Mouse (Mus musculus): ENCODE measurements around the gene Fbxl2.
"Not testable (repeated sequence)": the region's sequence is repeated elsewhere in the genome, so short reads cannot be mapped to it uniquely, and the experiment has no call there.

Fbxl2 gene

DNA sequence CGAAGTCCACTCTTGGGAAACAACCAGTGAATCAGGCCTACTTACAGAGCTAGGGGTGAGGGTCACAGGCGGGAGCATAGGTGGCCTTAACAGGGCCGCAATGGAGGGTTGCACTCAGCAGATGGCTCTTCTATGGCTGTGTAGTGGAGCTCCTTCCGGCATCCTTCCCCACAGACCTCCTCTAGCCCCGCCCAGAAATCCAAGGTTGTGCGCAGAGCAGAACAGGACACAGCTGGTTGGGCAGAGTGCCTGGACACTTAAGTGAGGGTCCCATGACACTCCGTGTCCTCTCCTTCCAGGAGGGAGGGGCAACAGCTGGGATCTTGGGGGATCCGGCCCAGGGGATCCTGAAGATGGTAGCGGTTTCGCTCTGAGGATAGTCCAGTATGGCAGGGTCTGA is at the start of gene Fbxl2:
Fbxl2 (minus strand) TSS at position 164 of the 400 bp plus-strand sequence.
- no peak for DNase-seq (ENCODE audit: low read depth in 2 of 2, low spot score in 2 of 2)

DNA sequence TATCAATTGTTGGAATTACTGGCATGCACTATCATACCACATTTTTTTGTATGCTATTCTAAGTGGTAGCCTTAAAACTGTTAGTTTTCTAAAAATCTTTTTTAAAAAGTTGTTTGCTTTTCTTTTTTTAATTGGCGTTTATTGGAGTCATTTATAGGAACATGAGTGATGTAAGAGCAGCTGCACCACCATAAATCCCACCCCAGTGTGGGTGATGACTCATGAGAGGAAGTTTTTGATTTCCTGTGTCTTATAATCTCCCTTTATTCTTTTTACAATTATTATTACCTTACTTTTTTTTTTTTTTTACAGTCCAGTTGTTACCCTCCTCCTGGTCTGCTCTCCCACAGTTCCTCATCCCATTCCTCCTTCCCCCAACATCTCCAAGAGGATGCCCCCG is 48.9 kb upstream of the Fbxl2 start:
- no peak for DNase-seq (ENCODE audit: low read depth in 2 of 2, low spot score in 2 of 2)

DNA sequence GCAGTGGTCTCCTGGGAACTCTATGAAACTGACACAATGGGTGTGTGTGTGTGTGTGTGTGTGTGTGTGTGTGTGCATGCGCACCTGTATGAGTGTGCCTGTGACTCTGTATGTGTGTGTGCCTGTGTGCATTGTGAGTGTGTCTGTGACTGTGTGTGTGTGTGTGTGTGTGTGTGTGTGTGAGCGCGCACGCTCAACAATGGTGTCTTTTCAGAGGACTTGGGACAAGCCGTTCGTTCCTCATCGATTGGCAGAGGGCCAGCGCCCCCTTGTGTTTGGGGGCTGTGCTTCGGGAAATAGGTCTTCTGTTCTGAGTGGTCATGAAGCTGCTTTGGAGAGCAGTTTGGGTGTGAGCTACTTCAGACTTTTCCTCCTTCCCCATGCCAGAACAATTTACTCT is 46.2 kb upstream of the Fbxl2 start:
- not testable (repeated sequence) for DNase-seq (ENCODE audit: low read depth in 2 of 2, low spot score in 2 of 2)

DNA sequence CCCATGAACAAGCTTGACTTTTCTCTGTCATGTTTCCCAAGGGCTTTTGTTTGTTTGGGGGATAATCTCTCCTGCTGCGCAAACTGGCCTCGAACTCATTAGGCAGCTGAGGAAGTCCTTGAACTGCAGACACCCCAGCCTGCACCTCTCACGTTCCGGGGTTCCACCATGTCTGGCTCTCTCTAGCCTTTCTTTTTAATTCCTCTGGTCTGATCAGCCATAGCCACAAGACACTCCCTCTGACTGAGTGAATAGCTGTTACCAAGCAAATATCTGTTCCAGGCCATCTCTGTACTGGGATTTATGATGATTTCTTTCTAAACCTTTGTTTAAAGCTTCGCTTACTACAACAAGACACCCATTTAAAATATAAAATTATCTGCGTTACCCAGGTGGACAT is 42.9 kb upstream of the Fbxl2 start:
- not testable (repeated sequence) for DNase-seq (ENCODE audit: low read depth in 2 of 2, low spot score in 2 of 2)

DNA sequence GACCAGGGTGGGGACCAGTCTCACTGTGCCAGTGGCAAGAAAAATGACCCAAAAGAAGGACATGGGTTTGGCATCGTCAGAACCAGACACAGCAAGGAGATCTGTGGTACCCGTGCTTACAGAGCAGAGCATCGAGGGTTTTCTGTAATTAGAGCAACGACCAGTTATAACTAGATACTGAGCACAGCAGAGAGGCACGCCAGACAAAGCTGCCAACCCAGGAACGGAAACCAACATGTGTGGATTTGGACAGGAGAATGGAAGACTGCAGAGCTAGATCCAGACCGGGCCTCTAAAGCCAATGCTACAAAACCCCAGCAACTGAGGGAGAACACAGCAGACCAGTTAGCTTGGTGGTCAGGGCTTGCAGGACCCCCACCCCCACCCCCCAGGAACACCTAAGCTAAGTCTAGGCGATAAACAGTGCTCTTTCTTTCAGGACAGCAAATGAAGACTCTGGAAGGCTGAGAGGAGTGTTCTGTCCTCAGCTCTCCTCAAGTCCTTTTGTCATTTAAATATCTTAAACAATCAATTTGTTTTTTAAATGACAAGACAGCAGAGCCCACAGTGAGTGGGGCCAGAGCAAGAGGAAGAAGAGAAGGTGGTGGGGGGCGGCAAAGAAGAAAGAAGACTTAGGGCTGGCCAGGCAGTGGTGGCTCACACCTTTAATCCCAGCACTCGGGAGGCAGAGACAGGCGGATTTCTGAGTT is 41.3 kb upstream of the Fbxl2 start:
- DNase-seq (ENCODE audit: low read depth in 2 of 2, low spot score in 2 of 2) = no peak

DNA sequence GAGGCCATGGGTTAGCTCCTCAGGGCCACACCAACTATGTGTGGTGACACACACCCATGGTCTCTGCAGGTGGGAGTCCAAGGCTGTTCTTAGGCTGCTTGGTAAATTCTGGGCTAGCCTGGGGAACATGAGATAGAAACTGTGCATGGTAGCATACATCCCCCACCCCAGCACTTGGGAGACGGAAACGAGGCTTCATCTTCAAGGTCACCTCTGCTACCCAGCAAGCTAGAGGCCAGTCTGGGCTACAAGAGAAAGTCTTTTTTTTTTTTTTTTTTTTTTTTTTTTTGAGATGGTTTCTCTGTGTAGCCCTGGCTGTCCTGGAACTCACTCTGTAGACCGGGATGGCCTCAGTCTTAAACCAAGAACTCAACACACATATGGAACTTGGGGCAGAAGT is 40.4 kb upstream of the Fbxl2 start:
- no peak for DNase-seq (ENCODE audit: low read depth in 2 of 2, low spot score in 2 of 2)

DNA sequence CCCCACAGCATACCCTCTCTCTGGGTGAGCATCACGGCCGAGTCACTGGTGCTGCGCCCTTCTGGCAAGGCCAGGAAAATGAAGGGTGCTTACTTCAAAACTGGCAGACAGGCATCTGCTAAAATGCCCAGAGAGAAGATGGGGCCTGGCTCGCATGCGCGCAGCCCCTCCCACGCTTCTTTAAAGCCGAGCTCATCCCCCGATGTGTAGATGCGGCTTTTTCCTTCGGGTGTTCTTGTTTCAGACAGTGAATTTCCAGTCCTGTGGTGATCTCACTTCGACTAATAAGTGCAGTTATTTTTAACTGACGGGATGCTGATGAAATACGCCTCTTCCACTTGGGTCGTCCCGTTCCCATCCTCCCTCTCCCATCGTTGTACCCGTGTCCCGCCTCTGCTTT is 27.7 kb upstream of the Fbxl2 start:
- DNase-seq (ENCODE audit: low read depth in 2 of 2, low spot score in 2 of 2) = no peak

DNA sequence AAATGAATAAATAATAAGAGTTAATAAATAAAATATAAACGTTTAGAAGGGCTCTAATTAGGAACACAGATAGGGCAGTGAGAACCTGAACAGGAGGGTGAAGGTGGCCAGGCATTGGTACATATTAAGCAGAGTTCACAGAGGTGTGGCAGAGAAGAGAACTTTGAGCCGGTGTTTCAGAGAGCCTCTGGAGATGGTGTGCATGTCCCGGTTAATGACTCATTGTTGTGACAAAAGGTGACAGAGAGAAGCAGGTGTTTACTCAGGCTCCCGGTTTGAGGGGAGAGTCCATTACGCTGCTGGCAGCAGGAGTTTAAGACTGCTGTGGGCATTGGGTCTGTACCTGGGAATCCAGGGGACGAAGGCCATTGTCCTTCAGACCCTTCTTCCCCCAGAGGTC is 23.4 kb upstream of the Fbxl2 start:
- no peak for DNase-seq (ENCODE audit: low read depth in 2 of 2, low spot score in 2 of 2)

DNA sequence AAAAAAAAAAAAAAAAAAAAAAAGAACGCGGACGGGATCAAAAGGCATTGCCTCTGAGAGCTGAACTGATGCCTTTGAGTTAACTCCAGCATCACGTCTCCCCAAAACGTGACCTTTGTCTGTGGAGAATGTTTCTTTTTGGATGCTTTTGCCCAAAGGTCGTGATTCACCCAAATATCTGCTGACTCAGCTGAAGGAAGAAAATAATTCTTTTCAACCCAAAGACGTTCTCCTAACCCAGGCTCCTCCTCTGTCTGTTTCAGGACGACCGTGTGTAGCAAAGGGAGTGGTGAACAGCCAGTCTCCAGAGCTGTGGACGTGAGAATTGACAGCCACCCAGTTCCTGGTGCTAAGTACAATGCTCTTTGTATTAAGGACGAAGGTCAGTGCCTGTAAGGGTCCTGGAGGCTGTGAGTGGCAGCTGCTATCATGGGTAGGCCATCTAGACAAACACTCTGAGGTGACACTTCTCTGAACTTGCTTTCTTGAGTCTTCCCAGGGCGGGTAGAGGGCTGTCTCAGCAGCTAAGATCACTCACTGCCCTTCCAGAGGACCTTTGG is 22.6 kb upstream of the Fbxl2 start:
- no peak for DNase-seq (ENCODE audit: low read depth in 2 of 2, low spot score in 2 of 2)

DNA sequence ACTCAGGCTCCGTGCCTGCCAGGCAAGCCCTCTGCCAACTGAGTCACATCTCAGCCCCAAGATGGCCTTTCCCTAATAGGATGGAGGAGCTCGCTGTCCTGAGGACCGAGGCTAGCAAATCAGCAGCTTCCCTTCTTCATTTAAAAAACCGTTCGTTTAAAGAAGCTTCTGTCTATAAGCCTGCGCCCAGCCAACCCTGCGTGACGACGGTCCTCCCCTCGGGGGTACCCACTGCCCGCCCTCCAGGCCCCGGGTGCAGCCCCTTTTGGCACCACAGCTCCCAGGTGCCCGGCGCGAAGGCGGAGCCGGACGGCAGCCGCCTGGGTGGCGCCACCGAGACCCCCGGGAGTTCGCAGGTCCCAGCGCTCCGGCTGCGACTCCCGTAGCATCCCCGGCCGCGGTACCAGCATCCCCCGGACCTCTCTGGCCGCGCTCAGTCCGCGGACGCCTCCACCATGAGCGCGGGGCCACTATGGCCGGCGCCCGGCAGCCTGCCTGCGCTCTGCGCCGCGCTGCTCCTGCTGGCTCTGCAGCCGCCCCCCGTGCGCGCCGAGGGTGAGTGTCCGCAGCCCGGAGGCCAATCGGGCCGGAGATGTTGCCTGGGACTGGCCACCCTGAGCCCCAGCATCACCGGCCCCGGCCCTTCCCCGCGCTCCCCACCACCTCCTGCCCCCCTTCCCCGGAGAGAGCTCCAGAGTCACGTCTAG is 11.3 kb upstream of the Fbxl2 start, which contains the start of gene Susd5:
Susd5 (plus strand) TSS at position 51 of the 707 bp plus-strand sequence.
- no peak for DNase-seq (ENCODE audit: low read depth in 2 of 2, low spot score in 2 of 2)

DNA sequence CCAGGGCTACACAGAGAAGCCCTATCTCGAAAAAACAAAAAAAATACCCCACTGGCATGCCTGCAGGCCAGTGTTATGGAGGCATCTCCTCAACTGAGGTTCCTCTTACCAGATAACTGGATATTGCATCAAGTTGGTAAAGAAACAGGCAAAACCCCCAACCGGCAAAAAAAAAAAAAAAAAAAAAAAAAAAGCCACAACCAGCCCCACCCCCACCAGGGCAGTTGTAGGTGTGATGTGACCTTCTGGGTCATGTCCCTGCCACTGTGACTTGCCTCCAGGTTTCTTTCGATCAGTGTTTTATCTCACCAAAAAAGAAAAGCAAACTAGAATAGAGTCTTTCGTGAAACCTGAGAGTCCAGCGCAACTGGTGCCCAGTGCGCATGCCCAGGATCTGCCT is 6.9 kb upstream of the Fbxl2 start:
- no peak for DNase-seq (ENCODE audit: low read depth in 2 of 2, low spot score in 2 of 2)

DNA sequence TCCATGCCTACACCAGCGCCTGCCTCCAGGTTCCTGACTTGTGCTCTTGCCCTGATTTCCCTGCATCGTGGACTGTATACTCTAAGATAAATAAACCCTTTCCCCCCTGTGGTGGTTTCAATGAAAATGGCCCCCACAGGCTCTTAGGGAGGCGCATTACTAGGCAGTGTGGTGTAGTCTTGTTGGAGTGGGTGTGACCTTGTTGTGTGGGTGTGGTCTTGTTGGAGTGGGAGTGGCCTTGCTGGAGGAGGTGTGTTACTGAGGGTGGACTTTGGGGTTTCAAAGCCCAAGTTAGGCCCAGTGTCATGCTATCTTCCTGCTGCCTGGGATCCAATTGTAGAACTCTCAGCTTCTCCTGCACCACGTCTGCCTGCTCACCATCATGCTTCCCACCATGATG is 6.0 kb upstream of the Fbxl2 start:
- no peak for DNase-seq (ENCODE audit: low read depth in 2 of 2, low spot score in 2 of 2)

DNA sequence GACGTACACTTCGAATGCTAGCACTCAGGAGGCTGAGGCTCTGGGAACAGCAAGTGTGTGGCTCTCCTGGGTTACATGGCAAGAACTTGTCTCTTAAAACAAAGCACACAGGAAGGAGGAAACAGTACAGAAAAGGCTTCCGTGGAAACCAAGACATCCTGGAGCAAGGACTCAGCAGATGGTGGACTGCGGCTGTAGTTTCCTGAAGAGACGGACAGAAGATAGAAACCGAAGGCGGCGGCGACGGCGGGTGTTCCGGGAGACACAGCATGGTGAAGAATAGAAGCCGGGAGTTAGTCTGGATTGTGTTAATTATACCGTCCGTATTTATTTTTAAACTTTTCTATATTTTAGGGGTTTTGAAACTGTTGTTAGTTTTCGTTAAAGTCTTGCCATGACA is 4.8 kb upstream of the Fbxl2 start:
- no peak for DNase-seq (ENCODE audit: low read depth in 2 of 2, low spot score in 2 of 2)

DNA sequence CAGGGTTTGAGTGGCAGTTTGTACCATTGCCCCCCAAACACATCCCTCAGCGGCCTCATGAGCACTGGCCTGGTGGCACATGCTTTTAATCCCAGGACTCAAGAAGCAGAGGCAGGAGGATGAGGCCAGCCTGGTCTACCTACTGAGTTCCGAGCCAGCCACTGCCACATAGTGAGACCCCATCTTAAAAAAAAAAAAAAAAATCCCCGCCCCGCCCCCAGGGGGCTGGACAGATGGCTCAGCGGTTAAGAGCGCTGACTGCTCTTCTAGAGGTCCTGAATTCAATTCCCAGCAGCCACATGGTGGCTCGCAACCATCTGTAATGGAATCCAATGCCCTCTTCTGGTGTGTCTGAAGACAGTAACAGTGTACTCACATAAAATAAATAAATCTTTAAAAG is 4.1 kb upstream of the Fbxl2 start:
- DNase-seq (ENCODE audit: low read depth in 2 of 2, low spot score in 2 of 2) = no peak

DNA sequence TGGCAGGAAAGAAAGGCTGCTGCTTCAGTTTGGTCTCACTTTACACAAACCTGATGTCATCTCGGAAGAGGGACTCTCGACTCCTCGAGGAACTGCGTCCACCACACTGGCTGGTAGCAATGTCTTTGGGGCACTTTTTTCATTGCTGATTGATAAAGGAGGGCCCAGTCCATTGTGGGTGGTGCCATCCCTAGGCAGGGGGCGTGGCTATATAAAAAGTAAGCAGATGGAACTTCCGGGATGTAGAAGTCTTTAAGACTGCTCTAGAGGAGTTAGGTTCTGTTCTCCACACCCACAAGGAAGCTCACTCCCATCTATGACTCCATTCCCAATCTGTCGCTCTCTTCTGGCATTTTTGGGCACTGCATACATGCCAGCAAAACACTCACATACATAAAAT is 685 bp upstream of the Fbxl2 start:
- no peak for DNase-seq (ENCODE audit: low read depth in 2 of 2, low spot score in 2 of 2)

DNA sequence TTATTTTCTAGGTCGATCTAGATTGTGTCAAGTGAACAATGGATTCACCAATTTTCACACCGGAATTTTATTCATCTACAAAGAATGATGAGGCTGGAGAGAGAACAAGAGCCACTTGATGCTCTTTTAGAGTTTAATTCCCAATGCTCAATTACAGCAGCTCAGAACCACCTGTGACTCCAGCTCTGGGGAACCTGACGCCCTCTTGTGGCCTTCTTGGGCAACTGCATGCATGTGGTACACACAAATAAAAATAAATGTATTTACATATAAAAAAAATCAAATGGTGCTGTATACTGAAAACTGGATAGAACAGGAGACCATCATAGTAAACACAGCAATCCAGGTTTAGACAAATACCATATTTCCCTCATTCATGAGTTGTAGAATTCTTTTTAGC is 1.5 kb downstream of the Fbxl2 start:
- DNase-seq (ENCODE audit: low read depth in 2 of 2, low spot score in 2 of 2) = no peak

DNA sequence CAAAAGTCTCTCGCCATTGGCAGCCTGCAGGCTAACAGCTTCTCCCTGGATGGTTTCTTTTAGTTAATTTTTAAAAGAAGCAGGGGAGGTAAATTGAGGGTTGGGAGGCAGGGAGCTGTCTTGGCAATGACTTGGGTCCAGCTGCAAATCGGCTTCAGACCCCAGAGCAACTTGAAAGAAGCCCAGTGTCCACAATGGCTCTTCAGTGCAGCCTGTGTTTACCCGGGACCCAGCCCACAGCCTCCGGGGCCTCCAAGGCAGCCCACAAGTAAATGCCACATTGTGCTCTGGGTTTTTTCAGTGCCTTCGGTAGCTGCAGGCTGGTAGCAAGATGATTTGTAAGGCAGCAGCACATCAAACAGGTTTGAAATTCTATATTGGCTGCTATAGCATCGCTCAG is 3.5 kb downstream of the Fbxl2 start:
- no peak for DNase-seq (ENCODE audit: low read depth in 2 of 2, low spot score in 2 of 2)

DNA sequence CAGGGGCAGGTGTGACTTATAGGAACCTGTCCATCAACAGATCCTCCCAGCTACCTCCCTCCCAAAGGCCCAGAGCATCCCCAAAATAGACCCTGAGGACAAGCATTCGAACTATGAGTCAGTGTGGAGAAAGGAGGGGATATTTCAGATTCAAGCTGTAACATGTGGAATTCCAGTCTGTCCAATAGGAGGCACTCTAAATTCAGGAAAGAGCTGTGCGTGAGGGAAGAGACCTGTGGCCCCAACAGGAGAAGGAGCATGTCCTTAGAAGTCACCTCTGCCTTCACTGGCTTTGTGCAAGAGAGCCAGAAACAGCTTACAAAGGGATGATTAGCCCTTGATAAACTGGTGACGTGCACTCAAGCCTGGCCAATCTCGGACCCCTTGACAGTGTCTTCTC is 5.0 kb downstream of the Fbxl2 start:
- DNase-seq (ENCODE audit: low read depth in 2 of 2, low spot score in 2 of 2) = no peak

DNA sequence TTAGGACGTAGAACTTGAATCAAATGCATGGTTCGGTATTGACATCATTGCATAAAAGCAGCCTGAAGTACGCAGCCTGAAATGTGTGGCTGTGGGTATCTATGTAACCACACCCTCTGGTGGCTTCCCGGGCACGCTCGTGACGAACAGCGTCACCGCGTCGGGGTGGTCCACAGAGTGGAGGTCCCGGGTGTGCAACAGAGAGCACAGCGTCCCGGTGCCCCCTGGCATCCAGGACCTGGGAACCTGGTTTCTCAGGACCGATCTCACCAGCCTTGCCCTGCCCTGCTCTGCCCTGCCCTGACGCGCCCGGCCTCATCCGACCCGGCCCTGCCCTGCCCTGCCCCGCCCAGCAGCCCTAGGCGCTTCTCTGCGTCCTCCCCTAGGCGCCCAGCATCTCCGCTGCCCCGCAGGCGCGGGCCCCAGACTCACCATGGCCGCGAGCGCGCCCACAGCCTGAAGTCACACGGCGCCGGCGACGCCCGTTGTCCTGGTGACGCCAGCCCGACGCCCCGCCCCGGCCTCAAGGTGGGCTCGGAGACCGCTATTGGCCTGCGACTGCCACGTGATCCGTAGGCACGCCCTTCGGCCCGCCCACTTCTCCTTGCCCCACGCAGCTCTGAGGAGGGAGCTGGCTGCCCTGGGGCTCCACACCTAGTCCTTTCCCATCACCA is 19.6 kb downstream of the Fbxl2 start:
- peak; percentile 70 to 73 for DNase-seq (ENCODE audit: low read depth in 2 of 2, low spot score in 2 of 2)

DNA sequence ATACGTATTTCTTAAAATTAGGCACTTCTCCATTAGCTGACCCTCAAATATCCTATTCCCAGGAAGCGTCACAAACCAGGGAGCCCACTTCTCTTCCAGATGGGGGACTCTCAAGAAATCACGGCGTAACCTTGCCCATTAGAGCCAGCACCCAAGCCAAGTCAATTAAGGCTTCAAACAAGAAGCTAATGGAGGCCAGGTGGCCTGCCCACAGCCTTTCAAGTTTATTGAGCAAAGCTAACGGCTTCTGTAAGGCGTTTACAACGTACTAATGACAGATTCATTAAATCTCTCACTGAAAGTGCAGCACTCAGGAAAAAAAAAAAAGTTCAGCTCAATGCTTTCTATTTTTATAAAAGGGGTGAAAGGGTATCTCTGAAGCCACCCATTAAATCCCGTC is 20.1 kb downstream of the Fbxl2 start:
- DNase-seq (ENCODE audit: low read depth in 2 of 2, low spot score in 2 of 2) = no peak

DNA sequence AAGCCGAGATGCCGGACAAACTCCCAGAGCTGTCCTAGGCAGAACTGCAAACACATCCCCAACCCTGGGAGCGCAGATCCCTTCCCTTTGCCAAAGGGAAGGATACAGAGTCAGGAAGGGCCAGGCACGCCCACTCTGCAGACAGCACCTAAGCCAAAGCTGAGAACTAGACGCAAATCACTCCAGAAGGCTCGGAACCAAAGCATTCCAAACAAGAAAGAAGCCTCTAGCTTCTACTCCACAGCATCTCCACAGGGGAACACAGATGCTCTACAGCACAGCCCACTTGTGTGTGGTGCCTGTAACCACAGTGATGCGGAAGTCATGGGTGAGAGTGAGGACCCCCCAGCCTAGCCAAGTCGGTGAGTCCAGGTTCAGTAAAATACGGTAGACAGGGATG is 20.8 kb downstream of the Fbxl2 start:
- no peak for DNase-seq (ENCODE audit: low read depth in 2 of 2, low spot score in 2 of 2)

DNA sequence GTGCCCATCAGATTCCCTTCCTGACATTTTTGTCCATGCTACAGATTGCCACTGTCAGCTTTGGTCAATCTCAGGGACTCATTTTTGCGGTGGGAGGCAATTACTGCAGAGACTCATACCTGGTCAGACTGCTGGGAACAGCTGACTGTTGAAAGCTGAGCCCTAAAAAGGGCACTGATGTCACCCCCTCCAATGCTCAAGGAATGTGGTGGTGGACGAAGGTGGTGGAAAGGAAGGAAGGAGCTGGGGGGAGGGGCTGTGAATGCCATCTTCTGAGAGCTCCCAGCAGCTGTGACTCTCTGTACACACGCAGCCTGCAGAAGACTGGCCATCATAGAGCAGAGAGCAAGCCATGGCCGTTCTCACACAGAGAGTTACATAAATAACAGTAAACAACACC is 23.9 kb downstream of the Fbxl2 start:
- no peak for DNase-seq (ENCODE audit: low read depth in 2 of 2, low spot score in 2 of 2)
